Mouse (Mus musculus) midbrain, embryonic 14.5 days (tissue): ENCODE measurements at regions not wholly inside any gene's neighbourhood (a gene's known extent, or its start where the extent isn't known, plus 50 kb on each side); places are given as distances from the start of the nearest gene placed in this dataset.
A peak's percentile ranks its signal among the peaks of the same experiment; 100 is the strongest.

Experiments used
- ATAC-seq: fragments of 200-750 bp; cut with Nextera tagmentation; 2 replicates; pipeline ENCODE4 v1.8.0; 2017; ENCODE audit warnings: moderate number of reproducible peaks, moderate library complexity; ENCODE audit not compliant: low FRiP score, low TSS enrichment
- DNase-seq: peaks from one replicate; pipeline ENCODE4 v3.0.0-alpha.2; 2015
- H3K27ac ChIP-seq: fragments of 300-500 bp; sonication (generic); replicated peaks from 2 replicates; pipeline ENCODE4 v1.5.1; 2014; ENCODE audit warnings: mild to moderate bottlenecking, low read depth, low read length, moderate library complexity
- H3K27me3 ChIP-seq: fragments of 300-500 bp; sonication (generic); 2 replicates; pipeline ENCODE4 v1.6.1; 2014; ENCODE audit warnings: low read length, control low read depth, mixed read lengths; ENCODE audit not compliant: control insufficient read depth, insufficient read depth
- H3K36me3 ChIP-seq: fragments of 300-500 bp; sonication (generic); 2 replicates; pipeline ENCODE4 v1.6.1; 2014; ENCODE audit warnings: low read length, control low read depth; ENCODE audit not compliant: control insufficient read depth, insufficient read depth
- H3K4me1 ChIP-seq: fragments of 300-500 bp; sonication (generic); 2 replicates; pipeline ENCODE4 v1.6.1; 2014; ENCODE audit warnings: mild to moderate bottlenecking, antibody characterized with exemption, low read length, control low read depth; ENCODE audit not compliant: control insufficient read depth, insufficient read depth
- H3K4me2 ChIP-seq: fragments of 300-500 bp; sonication (generic); 2 replicates; pipeline ENCODE4 v1.6.1; 2014; ENCODE audit warnings: mild to moderate bottlenecking, low read length, moderate library complexity
- H3K4me3 ChIP-seq: fragments of 300-500 bp; sonication (generic); replicated peaks from 2 replicates; pipeline ENCODE4 v1.5.1; 2014; ENCODE audit warnings: low read depth, low read length
- H3K9ac ChIP-seq: fragments of 300-500 bp; sonication (generic); replicated peaks from 2 replicates; pipeline ENCODE4 v1.6.1; 2014; ENCODE audit warnings: mild to moderate bottlenecking, low read length, moderate library complexity
- H3K9me3 ChIP-seq: fragments of 300-500 bp; sonication (generic); 2 replicates; pipeline ENCODE4 v1.6.1; 2016; ENCODE audit warnings: low read length, control low read depth, mixed read lengths; ENCODE audit not compliant: control insufficient read depth
- WGBS: fragments of 180-500 bp; shearing (Covaris S2); extraction: QIAGEN DNeasy Blood & Tissue Kit; methylation state at CpG from one replicate; pipeline ENCODE4 v1.1.7; 2014; 5-methylcytosine and 5-hydroxymethylcytosine counted together

DNA sequence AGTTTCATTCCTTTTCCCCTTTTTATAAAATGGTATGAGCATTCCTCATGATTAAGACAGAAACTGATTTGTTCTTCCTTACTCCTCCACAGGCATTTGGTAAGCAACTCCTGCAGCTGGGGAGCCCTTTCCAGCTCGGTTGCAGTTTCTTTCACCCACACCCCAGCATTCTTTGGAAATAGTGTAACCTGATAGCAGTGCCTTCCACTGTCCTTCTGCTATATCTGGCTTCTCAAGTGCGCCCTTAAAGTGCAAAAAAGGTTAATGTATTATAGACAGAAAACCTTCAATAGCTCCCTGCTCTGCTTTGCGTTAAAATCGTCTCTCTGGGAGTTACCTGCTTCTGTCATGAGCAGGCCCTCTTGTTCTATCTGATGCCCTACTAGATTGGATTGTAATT lies 278.0 kb downstream of the Epha7 start:
- Histone ChIP-seq H3K9me3 (no peaks in the 10 kb centered on the region), H3K27ac (no peak overlapping the region), H3K36me3 (no peaks in the 10 kb centered on the region), H3K4me1 (no peaks in the 10 kb centered on the region), H3K27me3 (no peaks in the 10 kb centered on the region), H3K9ac (no peak overlapping the region), H3K4me3 (no peak overlapping the region), H3K4me2 (no peak overlapping the region)
- WGBS: 42% methylated on average over 4 of the region's 4 CpGs
- ATAC-seq: no peak
- no peak for DNase-seq

DNA sequence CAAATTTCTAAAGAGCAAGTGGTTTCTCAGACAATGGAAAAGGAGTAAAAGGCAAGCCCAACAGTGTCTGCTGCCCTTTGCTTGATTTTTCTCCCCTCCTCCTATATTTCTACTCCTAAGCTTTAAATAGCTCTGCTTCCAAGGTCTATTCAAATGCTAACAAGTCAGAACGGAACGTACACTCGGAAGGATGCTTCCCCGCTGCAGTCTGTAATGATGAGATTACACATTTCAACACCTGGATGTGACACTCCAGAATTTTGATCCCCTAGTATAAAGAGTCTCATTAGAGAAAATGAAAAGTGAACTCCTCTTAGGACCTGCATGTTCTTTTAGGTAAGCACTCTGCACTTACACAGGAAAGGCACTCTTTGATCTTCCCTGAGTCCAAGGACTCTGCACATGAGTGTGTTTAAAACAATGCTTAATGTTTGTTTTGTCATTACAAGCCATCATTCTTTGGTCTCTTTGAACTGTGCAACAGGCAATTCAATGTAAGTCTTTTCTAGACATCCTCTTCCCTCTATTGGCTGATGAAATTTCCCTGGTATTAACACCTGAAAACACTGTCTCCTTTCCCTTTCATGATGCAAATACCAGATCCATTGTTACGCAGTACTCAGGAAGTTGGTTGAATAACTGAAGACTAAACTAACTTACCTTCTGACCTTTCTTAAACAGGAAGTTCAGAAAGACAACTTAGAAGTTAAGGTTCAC lies 278.7 kb downstream of the Epha7 start:
- Histone ChIP-seq H3K4me3 (no peak overlapping the region), H3K4me2 (no peak overlapping the region), H3K9ac (no peak overlapping the region), H3K36me3 (no peaks in the 10 kb centered on the region), H3K9me3 (no peaks in the 10 kb centered on the region), H3K27me3 (no peaks in the 10 kb centered on the region), H3K27ac (no peak overlapping the region), H3K4me1 (no peaks in the 10 kb centered on the region)
- DNase-seq: no peak
- ATAC-seq: no peak
- WGBS: 21% methylated on average over 5 of the region's 5 CpGs

DNA sequence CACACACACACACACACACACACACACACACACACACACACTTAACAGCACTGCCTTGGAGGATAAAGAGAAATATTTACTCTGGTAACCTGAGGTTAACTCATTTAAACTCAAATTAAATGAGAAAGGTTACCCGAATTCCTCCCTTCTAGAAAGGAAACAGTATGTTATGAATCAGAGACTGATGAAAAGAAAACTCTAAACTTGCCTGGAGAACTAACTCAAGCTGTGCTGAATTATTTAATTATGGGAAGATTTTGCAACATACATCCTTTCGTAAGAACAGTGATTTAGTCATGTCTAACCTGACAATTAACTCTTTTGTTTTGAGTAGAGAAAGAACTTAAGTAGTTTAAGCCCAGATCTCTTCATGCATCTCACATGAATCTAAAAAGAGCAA lies 289.4 kb downstream of the Epha7 start:
- Histone ChIP-seq H3K4me1 (no peaks in the 10 kb centered on the region), H3K9me3 (no peaks in the 10 kb centered on the region), H3K27ac (no peak overlapping the region), H3K4me3 (no peak overlapping the region), H3K36me3 (no peaks in the 10 kb centered on the region), H3K9ac (no peak overlapping the region), H3K4me2 (no peak overlapping the region), H3K27me3 (no peaks in the 10 kb centered on the region)
- DNase-seq: no peak
- WGBS: 70% methylated on average over 2 of the region's 2 CpGs
- no peak for ATAC-seq

DNA sequence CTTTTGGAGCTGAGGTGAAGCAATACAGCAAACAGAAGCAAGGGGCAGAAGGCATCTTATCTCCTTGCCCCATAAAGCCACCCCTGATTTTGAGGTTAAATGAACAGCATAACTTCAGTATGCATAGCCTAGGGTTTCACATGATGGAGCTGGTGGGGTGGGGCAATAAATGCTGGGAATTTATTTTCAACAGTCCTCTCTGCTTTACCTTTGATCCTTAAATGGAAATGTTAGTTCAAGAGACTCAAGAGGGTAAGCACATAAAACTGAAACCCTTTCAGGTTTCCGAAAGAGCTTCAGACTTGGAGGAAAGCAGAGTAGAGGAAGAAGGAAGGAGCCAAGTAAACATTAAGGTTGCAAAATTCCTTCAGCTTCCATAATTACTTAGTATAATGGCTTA lies 290.5 kb downstream of the Epha7 start:
- no peaks in the 10 kb centered on the region for H3K27me3 ChIP-seq
- DNase-seq (no peak), ATAC-seq (no peak)
- H3K9ac ChIP-seq: no peak overlapping the region
- no peaks in the 10 kb centered on the region for H3K4me1 ChIP-seq
- H3K27ac ChIP-seq: no peak overlapping the region
- WGBS: 93% methylated on average over 1 of the region's 1 CpGs
- H3K9me3 ChIP-seq: no peaks in the 10 kb centered on the region
- H3K4me2 ChIP-seq: no peak overlapping the region
- no peaks in the 10 kb centered on the region for H3K36me3 ChIP-seq
- no peak overlapping the region for H3K4me3 ChIP-seq

DNA sequence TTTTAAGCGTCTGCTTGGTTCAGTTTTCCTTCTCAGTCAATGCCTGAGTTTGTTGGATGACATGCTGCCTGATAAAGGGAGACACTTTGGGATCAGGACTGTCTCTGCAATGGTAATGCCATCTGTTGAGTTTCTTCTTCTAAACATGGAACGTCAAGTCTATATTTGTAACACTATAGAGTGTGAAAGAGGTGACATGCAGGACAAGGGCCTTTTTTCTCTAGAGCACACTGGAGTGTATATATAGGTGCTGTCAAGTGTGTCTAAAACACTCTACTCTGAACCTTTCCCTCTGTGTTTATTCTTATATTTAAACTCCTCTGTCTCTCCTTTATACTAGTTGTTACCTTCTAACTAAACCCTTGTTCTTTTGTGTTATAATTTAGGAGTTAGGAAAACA lies 299.6 kb downstream of the Epha7 start:
- Histone ChIP-seq H3K4me3 (no peak overlapping the region), H3K4me2 (no peak overlapping the region), H3K9ac (no peak overlapping the region), H3K4me1 (no peaks in the 10 kb centered on the region), H3K27ac (no peak overlapping the region), H3K9me3 (no peaks in the 10 kb centered on the region), H3K36me3 (no peaks in the 10 kb centered on the region), H3K27me3 (peaks cover 5% of the 10 kb centered on the region; the same call in 1 of the 2 replicates)
- 78% methylated on average over 2 of the region's 2 CpGs for WGBS
- DNase-seq: no peak
- no peak for ATAC-seq

DNA sequence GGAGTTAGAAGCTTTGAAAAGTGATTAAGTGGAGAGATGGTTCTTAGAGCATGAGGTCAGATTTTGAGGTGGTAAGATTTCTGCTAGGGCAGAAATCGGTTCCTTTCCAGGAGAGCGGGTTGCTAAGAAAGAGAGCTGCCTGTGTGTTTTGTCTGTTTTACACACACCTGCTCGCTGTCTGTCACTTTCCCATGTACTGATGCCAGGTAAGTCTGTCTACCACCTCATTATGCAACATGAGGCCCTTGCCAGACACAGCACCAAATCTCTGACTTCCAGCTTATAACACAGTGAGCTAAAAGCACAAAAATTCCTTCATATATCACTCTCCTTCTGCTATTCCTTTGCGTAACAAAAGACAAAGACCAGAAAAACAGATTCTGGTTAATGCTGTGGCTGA lies 304.1 kb downstream of the Epha7 start:
- H3K4me1 ChIP-seq: 0 out of 2 replicates have a peak, but pooled peaks cover 4% of the 10 kb centered on the region
- H3K9me3 ChIP-seq: no peaks in the 10 kb centered on the region
- H3K4me3 ChIP-seq: no peak overlapping the region
- WGBS: 84% methylated on average over 4 of the region's 4 CpGs
- no peak overlapping the region for H3K9ac ChIP-seq
- no peak for DNase-seq
- no peaks in the 10 kb centered on the region for H3K36me3 ChIP-seq
- H3K4me2 ChIP-seq: no peak overlapping the region
- peaks cover 8% of the 10 kb centered on the region; the same call in 1 of the 2 replicates for H3K27me3 ChIP-seq
- H3K27ac ChIP-seq: no peak overlapping the region
- ATAC-seq: no peak

DNA sequence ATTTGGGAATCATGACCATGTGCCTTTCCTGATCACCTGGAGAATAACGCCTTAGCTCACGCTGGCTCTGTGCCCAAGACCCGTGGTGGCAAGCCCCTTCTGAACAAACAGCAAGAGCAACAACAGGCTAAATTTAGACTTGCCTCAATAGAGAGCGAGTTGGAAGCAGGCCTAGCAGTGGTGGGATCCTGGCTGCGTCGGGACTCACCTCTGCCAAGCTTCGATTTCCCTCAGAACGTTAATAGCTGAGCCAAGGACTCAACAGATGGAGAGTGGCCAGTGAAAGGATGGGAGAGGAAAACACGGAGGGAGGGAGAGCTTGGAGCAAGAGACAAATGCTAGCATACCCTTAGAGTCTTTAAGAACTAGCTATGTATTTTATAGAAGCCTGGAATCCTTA lies 305.0 kb downstream of the Epha7 start:
- Histone ChIP-seq H3K9me3 (no peaks in the 10 kb centered on the region), H3K27me3 (peaks cover 8% of the 10 kb centered on the region; the same call in 1 of the 2 replicates), H3K9ac (no peak overlapping the region), H3K4me2 (no peak overlapping the region), H3K4me1 (0 out of 2 replicates have a peak, but pooled peaks cover 4% of the 10 kb centered on the region), H3K36me3 (no peaks in the 10 kb centered on the region), H3K27ac (no peak overlapping the region), H3K4me3 (no peak overlapping the region)
- DNase-seq: peak; percentile 42
- WGBS: 56% methylated on average over 9 of the region's 9 CpGs
- no peak; the same call in 1 of the 2 replicates for ATAC-seq

DNA sequence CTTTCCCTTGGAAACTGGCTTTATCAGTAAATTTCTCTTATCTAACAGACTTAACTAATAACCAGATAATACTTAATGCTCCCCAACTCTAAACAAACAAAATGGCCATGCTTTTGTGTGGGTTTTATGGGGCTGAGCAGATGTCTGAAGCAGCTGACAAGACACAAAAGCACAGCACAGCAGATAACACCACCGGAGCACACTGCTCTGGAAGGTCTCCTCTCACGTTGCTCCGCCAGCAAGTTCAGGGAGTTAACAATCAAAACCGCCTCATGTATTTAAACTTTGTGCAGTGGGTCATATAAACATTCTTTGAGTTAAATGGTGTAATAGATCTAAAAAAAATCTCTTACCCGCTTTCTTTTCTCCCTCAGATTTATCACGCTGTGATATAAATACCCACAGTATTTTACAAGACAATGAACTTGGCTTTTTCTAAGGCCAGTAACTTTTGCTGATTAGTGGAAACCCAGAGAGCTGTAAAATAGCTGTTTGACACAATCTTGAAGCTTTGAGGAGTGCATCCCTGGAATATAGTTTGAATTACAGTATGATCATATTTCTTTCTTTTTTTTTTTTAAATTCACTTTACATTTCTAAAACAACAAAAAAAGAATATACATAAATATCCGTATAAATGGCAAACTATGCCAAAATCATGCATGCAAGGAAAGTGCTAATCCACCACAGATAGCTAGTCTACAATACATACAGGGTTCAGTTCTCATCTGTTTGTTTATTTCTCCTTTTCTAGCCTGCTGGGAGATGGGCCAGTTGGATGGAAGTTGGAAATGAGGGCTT lies 305.9 kb downstream of the Epha7 start:
- peak; percentile 13 for DNase-seq
- Histone ChIP-seq H3K9ac (no peak overlapping the region), H3K27me3 (peaks cover 8% of the 10 kb centered on the region; the same call in 1 of the 2 replicates), H3K4me1 (0 out of 2 replicates have a peak, but pooled peaks cover 4% of the 10 kb centered on the region), H3K4me2 (no peak overlapping the region), H3K36me3 (no peaks in the 10 kb centered on the region), H3K4me3 (no peak overlapping the region), H3K27ac (no peak overlapping the region), H3K9me3 (no peaks in the 10 kb centered on the region)
- WGBS: 12% methylated on average over 7 of the region's 7 CpGs
- no peak for ATAC-seq
